13 mouse cellular contexts compared by ENCODE assay signal in genomic region chr15:78930801-78931426, GRCm38 (mm10). TPM values are rescaled to one million over a fixed set of nuclear protein-coding genes. Genes with fewer than 3 reads are reported as not detected.
DNase-seq lines count a peak whose midpoint lies in the region; ATAC-seq lines count a peak whose summit lies in the region.
"Had no signal": no experiment of that assay in that cellular context is flagged by ENCODE, and none has a peak within 500 bp of the region (broad histone marks: within the 10 kb centered on the region; RNA-seq: fewer than 3 reads in every experiment).

No protein-coding gene starts in this region.

- H3K4me3 ChIP-seq in heart, embryonic 12.5 days = no peak overlapping the region
- no peak overlapping the region for H3K4me3 ChIP-seq in embryonic facial prominence, embryonic 13.5 days
- H3K4me3 ChIP-seq in liver, embryonic 16.5 days (ENCODE audit: low read depth, low read length) = no peak overlapping the region
- no peak overlapping the region for H3K4me3 ChIP-seq in midbrain, embryonic 11.5 days (ENCODE audit: low read depth, low read length)
- H3K4me3 ChIP-seq: forebrain, embryonic 10.5 days; midbrain, embryonic 13.5 days had no signal

- peaks cover 14% of the 10 kb centered on the region for H3K36me3 ChIP-seq in heart, embryonic 12.5 days
- peaks cover 19% of the 10 kb centered on the region for H3K36me3 ChIP-seq in embryonic facial prominence, embryonic 13.5 days
- H3K36me3 ChIP-seq in liver, embryonic 16.5 days (ENCODE audit: control insufficient read depth, insufficient read depth) = no peaks in the 10 kb centered on the region; the same call in 1 of the 2 replicates
- no peaks in the 10 kb centered on the region for H3K36me3 ChIP-seq in midbrain, embryonic 11.5 days (ENCODE audit: control insufficient read depth, insufficient read depth, low read length)
- H3K36me3 ChIP-seq: midbrain, embryonic 13.5 days had no signal

- ATAC-seq in heart, embryonic 12.5 days (ENCODE audit: insufficient number of reproducible peaks, low FRiP score) = no peak
- ATAC-seq in embryonic facial prominence, embryonic 13.5 days (ENCODE audit: insufficient number of reproducible peaks, insufficient read depth, low FRiP score, low TSS enrichment, low read depth) = no peak
- no peak for ATAC-seq in liver, embryonic 16.5 days (ENCODE audit: low read depth)
- ATAC-seq in midbrain, embryonic 11.5 days (ENCODE audit: low FRiP score) = no peak
- ATAC-seq: hindbrain, embryonic 16.5 days; midbrain, embryonic 13.5 days had no signal

- H3K27me3 ChIP-seq in heart, embryonic 12.5 days (replicated peaks) = no peaks in the 10 kb centered on the region
- no peaks in the 10 kb centered on the region for H3K27me3 ChIP-seq in embryonic facial prominence, embryonic 13.5 days
- no peaks in the 10 kb centered on the region for H3K27me3 ChIP-seq in liver, embryonic 16.5 days (ENCODE audit: control insufficient read depth, insufficient read depth, low read depth, low read length)
- no peaks in the 10 kb centered on the region for H3K27me3 ChIP-seq in midbrain, embryonic 11.5 days (ENCODE audit: control insufficient read depth, insufficient read depth, low read length)
- H3K27me3 ChIP-seq: Patski had no signal

- 74% methylated on average over 7 of the region's 7 CpGs for WGBS in heart, embryonic 12.5 days
- WGBS in embryonic facial prominence, embryonic 13.5 days = 84% methylated on average over 7 of the region's 7 CpGs
- WGBS in liver, embryonic 16.5 days (ENCODE audit: insufficient replicate concordance) = 86% methylated on average over 7 of the region's 7 CpGs
- 86% methylated on average over 7 of the region's 7 CpGs for WGBS in midbrain, embryonic 11.5 days

- no peak overlapping the region for H3K4me2 ChIP-seq in heart, embryonic 12.5 days
- H3K4me2 ChIP-seq in embryonic facial prominence, embryonic 13.5 days = no peak overlapping the region
- no peak overlapping the region for H3K4me2 ChIP-seq in liver, embryonic 16.5 days (ENCODE audit: low read depth, low read length)
- no peak overlapping the region for H3K4me2 ChIP-seq in midbrain, embryonic 11.5 days
- H3K4me2 ChIP-seq: midbrain, embryonic 13.5 days had no signal

- H3K9ac ChIP-seq in heart, embryonic 12.5 days = no peak overlapping the region
- H3K9ac ChIP-seq in embryonic facial prominence, embryonic 13.5 days = no peak overlapping the region
- H3K9ac ChIP-seq in liver, embryonic 16.5 days (ENCODE audit: low read depth, low read length) = no peak overlapping the region
- no peak overlapping the region for H3K9ac ChIP-seq in midbrain, embryonic 11.5 days (ENCODE audit: low read length)
- H3K9ac ChIP-seq: midbrain, embryonic 13.5 days had no signal

- peak overlapping the region; percentile 18; the same call in 1 of the 2 replicates for H3K27ac ChIP-seq in heart, embryonic 12.5 days (ENCODE audit: poor library complexity, severe bottlenecking)
- H3K27ac ChIP-seq in embryonic facial prominence, embryonic 13.5 days = peak overlapping the region; percentile 28; the same call in 1 of the 2 replicates
- H3K27ac ChIP-seq in liver, embryonic 16.5 days (ENCODE audit: low read length) = peak overlapping the region; percentile 35; the same call in 1 of the 2 replicates
- H3K27ac ChIP-seq in midbrain, embryonic 11.5 days (ENCODE audit: low read depth, low read length) = no peak overlapping the region
- H3K27ac ChIP-seq: forebrain, embryonic 10.5 days; midbrain, embryonic 13.5 days had no signal

- H3K4me1 ChIP-seq in heart, embryonic 12.5 days (replicated peaks) = peaks cover 37% of the 10 kb centered on the region
- peaks cover 53% of the 10 kb centered on the region for H3K4me1 ChIP-seq in embryonic facial prominence, embryonic 13.5 days
- H3K4me1 ChIP-seq in liver, embryonic 16.5 days (ENCODE audit: control insufficient read depth, low read depth, low read length) = peaks cover 45% of the 10 kb centered on the region
- H3K4me1 ChIP-seq in midbrain, embryonic 11.5 days (ENCODE audit: control insufficient read depth, insufficient read depth, low read length) = peaks cover 25% of the 10 kb centered on the region

- DNase-seq in heart, adult 9 months (ENCODE audit: low spot score in 2 of 2) = no peak
- peak; percentile 34 for DNase-seq in 416B (ENCODE audit: low read depth)
- DNase-seq in midbrain, embryonic 11.5 days (ENCODE audit: low spot score, missing footprints) = no peak
- DNase-seq in gastrocnemius, postnatal 4 days (ENCODE audit: low spot score in 2 of 2) = no peak
- no peak for DNase-seq in spleen, adult 12 weeks (ENCODE audit: low spot score)
- DNase-seq: right cerebral cortex, adult 18-20 months had no signal

- no peaks in the 10 kb centered on the region for H3K9me3 ChIP-seq in heart, embryonic 12.5 days (replicated peaks)
- H3K9me3 ChIP-seq in embryonic facial prominence, embryonic 13.5 days = no peaks in the 10 kb centered on the region
- H3K9me3 ChIP-seq in liver, embryonic 16.5 days (replicated peaks; ENCODE audit: control insufficient read depth, low read length) = no peaks in the 10 kb centered on the region
- no peaks in the 10 kb centered on the region for H3K9me3 ChIP-seq in midbrain, embryonic 11.5 days (ENCODE audit: control insufficient read depth, low read length)
- H3K9me3 ChIP-seq: forebrain, embryonic 10.5 days; midbrain, embryonic 13.5 days had no signal

RNA-seq across cellular contexts. Expression of gene Nol12, which starts 3.8 kb away (rescaled TPM):
- polyA plus RNA-seq in heart, embryonic 12.5 days (2016; fragmentation: Nextera tagmentation; extraction: Ambion mirVana) = 37.9 and 39.9 TPM in 2 replicates
- 54.1 and 57.4 TPM in 2 replicates for polyA plus RNA-seq in embryonic facial prominence, embryonic 13.5 days (2015; fragmentation: Nextera tagmentation; extraction: Ambion mirVana)
- 24.0 and 25.1 TPM in 2 replicates for polyA plus RNA-seq in liver, embryonic 16.5 days (2015; fragmentation: Nextera tagmentation; extraction: Ambion mirVana)
- polyA plus RNA-seq in midbrain, embryonic 11.5 days (2014; fragmentation: Nextera tagmentation; extraction: Ambion mirVana) = 58.3 and 62.7 TPM in 2 replicates
- 10 to 100 TPM; 34.4 to 38.6 TPM for total RNA-seq in gastrocnemius, postnatal 4 days (2021)

RNA-seq across cellular contexts. Expression of gene Lgals1, which starts 4.4 kb away (rescaled TPM):
- polyA plus RNA-seq in heart, embryonic 12.5 days (2016; fragmentation: Nextera tagmentation; extraction: Ambion mirVana) = 667 and 690 TPM in 2 replicates
- 2,193 and 2,304 TPM in 2 replicates for polyA plus RNA-seq in embryonic facial prominence, embryonic 13.5 days (2015; fragmentation: Nextera tagmentation; extraction: Ambion mirVana)
- polyA plus RNA-seq in liver, embryonic 16.5 days (2015; fragmentation: Nextera tagmentation; extraction: Ambion mirVana) = 295 and 318 TPM in 2 replicates
- polyA plus RNA-seq in midbrain, embryonic 11.5 days (2014; fragmentation: Nextera tagmentation; extraction: Ambion mirVana) = 360 and 382 TPM in 2 replicates
- 1,000 to 10,000 TPM; 1,203 to 1,363 TPM for total RNA-seq in gastrocnemius, postnatal 4 days (2021)

RNA-seq across cellular contexts. Expression of gene Triobp, which starts 16.6 kb away (rescaled TPM):
- 59.4 and 64.1 TPM in 2 replicates for polyA plus RNA-seq in heart, embryonic 12.5 days (2016; fragmentation: Nextera tagmentation; extraction: Ambion mirVana)
- 37.8 and 38.7 TPM in 2 replicates for polyA plus RNA-seq in embryonic facial prominence, embryonic 13.5 days (2015; fragmentation: Nextera tagmentation; extraction: Ambion mirVana)
- 18.0 and 20.8 TPM in 2 replicates for polyA plus RNA-seq in liver, embryonic 16.5 days (2015; fragmentation: Nextera tagmentation; extraction: Ambion mirVana)
- polyA plus RNA-seq in midbrain, embryonic 11.5 days (2014; fragmentation: Nextera tagmentation; extraction: Ambion mirVana) = 33.2 and 34.8 TPM in 2 replicates
- total RNA-seq in gastrocnemius, postnatal 4 days (2021) = 10 to 100 TPM; 83.6 to 94.1 TPM

RNA-seq across cellular contexts. Expression of gene Pdxp, which starts 17.2 kb away (rescaled TPM):
- polyA plus RNA-seq in heart, embryonic 12.5 days (2016; fragmentation: Nextera tagmentation; extraction: Ambion mirVana) = 33.4 and 34.2 TPM in 2 replicates
- polyA plus RNA-seq in embryonic facial prominence, embryonic 13.5 days (2015; fragmentation: Nextera tagmentation; extraction: Ambion mirVana) = 18.7 and 23.2 TPM in 2 replicates
- 2.7 and 3.1 TPM in 2 replicates for polyA plus RNA-seq in liver, embryonic 16.5 days (2015; fragmentation: Nextera tagmentation; extraction: Ambion mirVana)
- 32.6 and 33.8 TPM in 2 replicates for polyA plus RNA-seq in midbrain, embryonic 11.5 days (2014; fragmentation: Nextera tagmentation; extraction: Ambion mirVana)
- 10 to 100 TPM; 16.4 to 21.7 TPM for total RNA-seq in gastrocnemius, postnatal 4 days (2021)

RNA-seq across cellular contexts. Expression of gene Sh3bp1, which starts 31.3 kb away (rescaled TPM):
- 26.2 and 26.8 TPM in 2 replicates for polyA plus RNA-seq in heart, embryonic 12.5 days (2016; fragmentation: Nextera tagmentation; extraction: Ambion mirVana)
- 53.3 and 54.4 TPM in 2 replicates for polyA plus RNA-seq in embryonic facial prominence, embryonic 13.5 days (2015; fragmentation: Nextera tagmentation; extraction: Ambion mirVana)
- 13.1 and 14.2 TPM in 2 replicates for polyA plus RNA-seq in liver, embryonic 16.5 days (2015; fragmentation: Nextera tagmentation; extraction: Ambion mirVana)
- 9.1 and 10.3 TPM in 2 replicates for polyA plus RNA-seq in midbrain, embryonic 11.5 days (2014; fragmentation: Nextera tagmentation; extraction: Ambion mirVana)
- total RNA-seq in gastrocnemius, postnatal 4 days (2021) = 10 to 100 TPM; 14.6 to 16.4 TPM
